Mouse (Mus musculus) G1E (cell line): ENCODE data around the gene Nfs1.

Experiments used
- CTCF ChIP-seq: IDR thresholded peaks from 2 replicates; pipeline ENCODE4 v1.5.1; 2012; ENCODE audit warnings: low read depth, low read length, inconsistent platforms, mixed read lengths
- POLR2AphosphoS5 ChIP-seq: IDR thresholded peaks from 2 replicates; pipeline ENCODE4 v1.6.1; 2012; ENCODE audit warnings: low read depth, low read length, inconsistent platforms; ENCODE audit not compliant: insufficient replicate concordance

- TF ChIP-seq CTCF = no peak
- TF ChIP-seq POLR2AphosphoS5 = no peak
Observed at GRCm38 (mm10) chr2:156087391-156088110, 56.4 kb downstream of the Nfs1 start.
